Mouse (Mus musculus): Measurements from ENCODE around the gene Cenpu.

DNA sequence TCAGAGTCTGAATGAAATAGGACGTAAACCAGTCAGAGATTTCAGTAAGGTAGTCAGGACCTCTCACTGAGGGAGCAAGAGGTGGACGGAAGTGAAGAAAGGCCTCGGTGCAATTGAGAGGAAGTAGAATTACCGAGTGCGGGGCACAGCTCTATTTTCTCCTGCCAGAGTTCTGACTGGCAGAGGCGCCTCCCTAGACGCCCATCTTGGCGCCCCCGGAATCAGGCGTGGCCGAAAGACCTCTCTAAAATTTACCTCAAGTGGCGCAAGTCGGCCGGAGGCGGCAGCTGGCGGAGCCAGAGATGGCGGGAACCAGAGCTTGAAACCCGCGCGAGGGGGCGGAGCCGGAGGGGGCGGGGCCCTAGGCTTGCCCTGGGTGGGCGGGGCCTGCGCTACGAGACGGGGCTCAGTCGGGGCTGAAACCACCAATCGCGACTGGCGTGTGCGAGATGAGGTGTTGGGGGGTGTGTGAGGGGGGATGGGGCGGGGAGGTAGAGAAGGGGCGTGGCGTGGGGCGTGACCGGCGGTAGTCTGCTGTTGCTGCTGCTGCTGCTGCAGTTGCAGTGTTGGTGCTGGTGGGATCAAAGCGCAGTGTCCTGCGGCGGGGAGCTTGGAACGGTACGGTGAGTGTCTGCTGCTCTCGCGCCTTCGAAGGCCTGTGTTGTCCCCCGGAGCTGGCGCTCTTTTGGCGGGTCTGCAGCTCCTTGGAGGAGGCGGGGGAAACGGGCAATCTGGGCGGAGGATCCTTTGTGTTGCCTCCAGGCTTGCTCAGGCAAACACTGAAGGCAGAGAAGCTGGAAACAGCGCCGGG lies 65.3 kb downstream of the Cenpu start, which contains the start of the genes Primpol and Casp3:
- TF ChIP-seq CTCF (IDR thresholded peaks at IDR 0.05) (no peak), EP300 (IDR thresholded peaks at IDR 0.05) (no peak)
